Mouse (Mus musculus) urinary bladder, postnatal 4 days (tissue): ENCODE measurements around the gene Snx32.

Source experiments
- DNase-seq, 2 experiments: peaks; one replicate each; pipeline ENCODE4 v3.0.0; 2021 to 2022; ENCODE audit warnings: low spot score in 2 of 2

Snx32 gene

GRCm38 (mm10) chr19:5510031-5511026 lies at the start of gene Snx32:
Gene Snx32 (minus strand): TSS chr19:5510538.
- peak; percentile 94 to 95 for DNase-seq

- no peak for DNase-seq
Observed at GRCm38 (mm10) chr19:5559631-5560456, 49.5 kb upstream of the Snx32 start.

GRCm38 (mm10) chr19:5559229-5559628 lies 48.9 kb upstream of the Snx32 start:
- DNase-seq, result no peak

- DNase-seq, result no peak
Observed at GRCm38 (mm10) chr19:5558770-5559169, 48.4 kb upstream of the Snx32 start.

GRCm38 (mm10) chr19:5558169-5558568 lies 47.8 kb upstream of the Snx32 start:
- no peak for DNase-seq

GRCm38 (mm10) chr19:5554212-5554611 lies 43.9 kb upstream of the Snx32 start:
- DNase-seq, result no peak

- no peak for DNase-seq
Observed at GRCm38 (mm10) chr19:5553802-5554201, 43.5 kb upstream of the Snx32 start.

GRCm38 (mm10) chr19:5547471-5548056 lies 37.2 kb upstream of the Snx32 start:
- no peak for DNase-seq

- no peak for DNase-seq
Observed at GRCm38 (mm10) chr19:5544031-5544430, 33.7 kb upstream of the Snx32 start.

- DNase-seq, result no peak
Observed at GRCm38 (mm10) chr19:5543362-5543761, 33.0 kb upstream of the Snx32 start.

- no peak for DNase-seq
Observed at GRCm38 (mm10) chr19:5538786-5539185, 28.4 kb upstream of the Snx32 start.

GRCm38 (mm10) chr19:5532520-5532919 lies 22.2 kb upstream of the Snx32 start:
- DNase-seq, result no peak

- no peak for DNase-seq
Observed at GRCm38 (mm10) chr19:5530138-5530524, 19.8 kb upstream of the Snx32 start.

- DNase-seq, result peak; percentile 93 to 98
Observed at GRCm38 (mm10) chr19:5529325-5530137, 19.2 kb upstream of the Snx32 start.

- DNase-seq, result no peak
Observed at GRCm38 (mm10) chr19:5525204-5525603, 14.9 kb upstream of the Snx32 start.

- no peak for DNase-seq
Observed at GRCm38 (mm10) chr19:5518721-5519120, 8.4 kb upstream of the Snx32 start.

- no peak for DNase-seq
Observed at GRCm38 (mm10) chr19:5516906-5517505, 6.7 kb upstream of the Snx32 start.

GRCm38 (mm10) chr19:5515840-5516777 lies 5.8 kb upstream of the Snx32 start:
- no peak for DNase-seq

- DNase-seq, result no peak
Observed at GRCm38 (mm10) chr19:5513005-5513349, 2.6 kb upstream of the Snx32 start.
